Mouse (Mus musculus): ENCODE results near the gene Mrpl20.

The Mrpl20 gene

DNA sequence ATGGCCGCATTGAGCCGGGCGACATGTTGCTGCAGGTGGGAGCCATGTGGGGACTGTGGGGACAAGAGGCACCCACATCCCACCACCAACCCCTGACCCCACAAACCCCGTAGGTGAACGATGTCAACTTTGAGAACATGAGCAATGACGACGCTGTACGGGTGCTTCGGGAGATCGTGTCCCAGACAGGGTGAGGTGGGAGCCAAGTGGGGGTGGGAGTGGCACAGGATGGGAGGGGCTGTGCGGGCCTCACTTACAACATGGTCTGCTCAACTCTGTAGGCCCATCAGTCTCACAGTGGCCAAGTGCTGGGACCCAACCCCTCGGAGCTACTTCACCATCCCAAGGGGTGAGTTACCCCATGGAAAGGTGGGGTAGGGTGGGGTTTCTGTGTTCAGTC, 52.3 kb downstream of the Mrpl20 start:
- no peak for DNase-seq (ENCODE audit: low spot score in 2 of 2)

DNA sequence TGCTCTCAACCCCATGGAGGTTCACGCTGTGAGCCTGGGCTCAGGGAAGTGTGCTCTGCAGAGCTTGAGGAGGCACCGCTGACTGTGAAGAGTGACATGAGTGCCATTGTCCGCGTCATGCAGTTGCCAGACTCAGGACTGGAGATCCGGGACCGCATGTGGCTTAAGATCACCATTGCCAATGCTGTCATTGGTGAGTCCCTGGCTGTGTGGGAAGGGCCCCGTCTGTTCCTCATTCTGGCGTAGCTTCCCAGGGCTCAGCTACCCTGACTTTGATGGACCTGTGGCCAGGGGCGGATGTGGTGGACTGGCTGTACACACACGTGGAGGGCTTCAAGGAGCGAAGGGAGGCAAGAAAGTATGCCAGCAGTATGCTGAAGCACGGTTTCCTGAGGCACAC, 53.4 kb downstream of the Mrpl20 start:
- no peak for DNase-seq (ENCODE audit: low spot score in 2 of 2)

DNA sequence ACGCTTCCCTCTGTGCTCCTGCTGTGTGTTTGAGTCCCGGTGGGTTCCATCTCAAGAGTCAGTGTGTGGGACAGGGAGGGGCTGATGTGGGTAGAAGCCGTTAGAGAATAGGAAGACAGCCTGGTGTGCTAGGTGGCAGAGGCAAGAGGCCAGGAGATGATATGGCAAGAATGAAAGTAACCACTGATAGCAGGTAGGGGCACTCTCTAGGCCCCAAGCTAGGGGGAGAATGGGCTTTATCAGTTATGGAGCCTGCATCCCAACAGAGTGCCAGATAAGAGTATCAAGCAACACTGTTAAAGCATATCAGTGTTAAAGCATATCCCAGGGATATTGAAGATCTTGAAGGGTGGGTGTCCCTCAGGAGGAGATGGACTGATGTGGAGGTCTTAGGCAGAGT, 54.2 kb downstream of the Mrpl20 start:
- DNase-seq (ENCODE audit: low spot score in 2 of 2) = no peak

DNA sequence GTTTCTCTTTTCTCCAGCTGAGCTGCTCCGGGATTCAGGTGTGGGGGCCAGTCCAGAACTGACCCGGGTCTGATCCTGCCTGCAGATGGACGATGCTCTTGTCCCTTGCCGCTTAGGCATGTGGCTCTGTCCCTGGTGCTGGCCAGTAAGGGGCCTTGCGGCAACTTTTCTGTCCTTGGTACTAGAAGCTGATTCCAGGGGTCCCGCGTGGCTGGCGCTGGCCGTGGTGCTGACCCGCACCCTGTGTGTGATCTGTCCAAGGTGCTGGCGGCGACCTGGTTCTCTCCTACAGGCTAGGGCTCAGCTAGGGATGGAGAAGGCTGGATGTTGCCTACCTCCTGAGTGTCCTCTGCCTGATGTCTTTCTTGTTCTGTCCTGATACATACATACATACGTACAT, 56.6 kb downstream of the Mrpl20 start:
- DNase-seq (ENCODE audit: low spot score in 2 of 2) = peak in 1 of 2 experiments; percentile 59

All from urinary bladder, postnatal 4 days (tissue).